Mouse (Mus musculus) kidney, postnatal 4 days (tissue): ENCODE measurements around the gene Ces1d.
"Not testable (repeated sequence)": the region's sequence is repeated elsewhere in the genome, so short reads cannot be mapped to it uniquely, and the experiment has no call there.

Experiments
- DNase-seq, 2 experiments: peaks; one replicate each; pipeline ENCODE4 v3.0.0; 2021; ENCODE audit warnings: mixed read lengths in 2 of 2

Ces1d gene

GRCm38 (mm10) chr8:93197685-93198525 is at the start of gene Ces1d:
Ces1d (minus strand) TSS chr8:93197838.
- peak in 1 of 2 experiments; percentile 6 for DNase-seq

GRCm38 (mm10) chr8:93246057-93246456 is 48.4 kb upstream of the Ces1d start:
- no peak for DNase-seq

GRCm38 (mm10) chr8:93239884-93240283 is 42.2 kb upstream of the Ces1d start:
- no peak for DNase-seq

GRCm38 (mm10) chr8:93235681-93236080 is 38.0 kb upstream of the Ces1d start:
- DNase-seq = no peak

GRCm38 (mm10) chr8:93234706-93235105 is 37.1 kb upstream of the Ces1d start:
- DNase-seq = no peak

GRCm38 (mm10) chr8:93234068-93234467 is 36.4 kb upstream of the Ces1d start:
- DNase-seq = no peak

- DNase-seq = peak in 1 of 2 experiments; percentile 4
These were observed 31.8 kb upstream of the Ces1d start, which contains the start of gene Ces1e for GRCm38 (mm10) chr8:93229446-93229845. Ces1e (minus strand) TSS chr8:93229619.

GRCm38 (mm10) chr8:93228673-93229370 is 31.2 kb upstream of the Ces1d start:
- DNase-seq = peak in 1 of 2 experiments; percentile 6

- not testable (repeated sequence) for DNase-seq
These were observed 28.8 kb upstream of the Ces1d start for GRCm38 (mm10) chr8:93226471-93226870.

GRCm38 (mm10) chr8:93221896-93222295 is 24.3 kb upstream of the Ces1d start:
- DNase-seq = no peak

- DNase-seq = no peak
These were observed 20.2 kb upstream of the Ces1d start for GRCm38 (mm10) chr8:93217867-93218266.

- no peak for DNase-seq
These were observed 19.7 kb upstream of the Ces1d start for GRCm38 (mm10) chr8:93217375-93217774.

GRCm38 (mm10) chr8:93211091-93211490 is 13.5 kb upstream of the Ces1d start:
- DNase-seq = no peak

- not testable (repeated sequence) for DNase-seq
These were observed 1.5 kb upstream of the Ces1d start for GRCm38 (mm10) chr8:93199146-93199545.

- no peak for DNase-seq
These were observed 1.2 kb downstream of the Ces1d start for GRCm38 (mm10) chr8:93196436-93196835.

GRCm38 (mm10) chr8:93180581-93181129 is 17.0 kb downstream of the Ces1d start:
- DNase-seq = peak; percentile 26 to 34

GRCm38 (mm10) chr8:93176593-93176992 is 21.0 kb downstream of the Ces1d start:
- peak in 1 of 2 experiments; percentile 6 for DNase-seq

GRCm38 (mm10) chr8:93174554-93174953 is 23.1 kb downstream of the Ces1d start:
- no peak for DNase-seq

GRCm38 (mm10) chr8:93171846-93172590 is 25.6 kb downstream of the Ces1d start:
- peak; percentile 52 to 63 for DNase-seq

GRCm38 (mm10) chr8:93163363-93163762 is 34.3 kb downstream of the Ces1d start:
- no peak for DNase-seq

GRCm38 (mm10) chr8:93151401-93151800 is 46.2 kb downstream of the Ces1d start:
- DNase-seq = no peak

- DNase-seq = no peak
These were observed 50.3 kb downstream of the Ces1d start for GRCm38 (mm10) chr8:93147331-93147730.

- DNase-seq = peak; percentile 44 to 59
These were observed 56.9 kb downstream of the Ces1d start for GRCm38 (mm10) chr8:93140696-93141095.
